Comparison of ENCODE assay signal across 21 mouse cellular contexts in genomic region chr6:61191597-61192386, GRCm38 (mm10).
"Had no signal": no experiment of that assay in that cellular context is flagged by ENCODE, and none has a peak within 500 bp of the region (broad histone marks: within the 10 kb centered on the region; RNA-seq: fewer than 3 reads in every experiment).

No protein-coding gene starts in this region.

- H3K4me1 ChIP-seq: liver, embryonic 13.5 days; midbrain, embryonic 13.5 days had no signal

- H3K4me3 ChIP-seq: layer of hippocampus, adult 2 months; liver, embryonic 13.5 days; lung, embryonic 15.5 days; megakaryocyte, embryonic 14.5 days; midbrain, embryonic 10.5 days; midbrain, embryonic 13.5 days; myocyte; neural tube, embryonic 13.5 days; stomach, embryonic 15.5 days had no signal

- H3K27ac ChIP-seq: kidney, postnatal 0 days; layer of hippocampus, adult 2 months; liver, embryonic 13.5 days; midbrain, embryonic 10.5 days; midbrain, embryonic 13.5 days; neural tube, embryonic 13.5 days; stomach, embryonic 15.5 days had no signal

- DNase-seq: kidney, adult 2 months; kidney, postnatal 25 days; layer of hippocampus, adult 9-11 months; left cerebral cortex, postnatal 4 days; liver, embryonic 13.5 days; lung, postnatal 10 days; lung, postnatal 36 days; retina, postnatal 1 day; thymus, adult 18-20 months; thymus, postnatal 36 days had no signal

- ATAC-seq: intestine, postnatal 0 days; midbrain, embryonic 13.5 days; midbrain, embryonic 16.5 days had no signal
